Mouse (Mus musculus) olfactory bulb, adult 2 months (tissue): ENCODE measurements around the gene Pcbp4.

Experiments
- CTCF ChIP-seq: fragments of 200-500 bp; IDR thresholded peaks from 2 replicates; pipeline ENCODE4 v1.5.1; 2012; ENCODE audit warnings: low read depth, mild to moderate bottlenecking, low read length, moderate library complexity; ENCODE audit not compliant: insufficient read depth
- POLR2A ChIP-seq: fragments of 200-500 bp; IDR thresholded peaks from 2 replicates; pipeline ENCODE4 v1.6.1; 2012; ENCODE audit warnings: mild to moderate bottlenecking, low read depth, low read length, moderate library complexity; ENCODE audit not compliant: insufficient read depth

GRCm38 (mm10) chr9:106462430-106462800, 9.3 kb downstream of the Pcbp4 start:
- TF ChIP-seq CTCF (no peak), POLR2A (no peak)
